8 mouse cellular contexts compared by ENCODE assay signal in genomic region chr13:55523278-55523677, GRCm38 (mm10). TPM values are rescaled to one million over a fixed set of nuclear protein-coding genes. Genes with fewer than 3 reads are reported as not detected.
A peak's percentile ranks its signal among the peaks of the same experiment; 100 is the strongest.
DNase-seq lines count a peak whose midpoint lies in the region; ATAC-seq lines count a peak whose summit lies in the region.

No protein-coding gene starts in this region.

- H3K27ac ChIP-seq in brown adipose tissue, adult 24 weeks (replicated peaks; ENCODE audit: low read depth, low read length): peak overlapping the region; percentile 32
- H3K27ac ChIP-seq in limb, embryonic 10.5 days: peak overlapping the region; percentile 72

- intact Hi-C loops in gastrocnemius, postnatal 14 days (cut with DNase I; ENCODE audit: low total_unique reads): no loop called here
- intact Hi-C loops in heart, postnatal 14 days (cut with DNase I): no loop called here
- intact Hi-C loops in left cerebral cortex, postnatal 4 days (cut with DNase I): no loop called here

- no peaks in the 10 kb centered on the region for H3K27me3 ChIP-seq in limb, embryonic 10.5 days (ENCODE audit: low read depth, poor library complexity, severe bottlenecking)

- peaks cover 7% of the 10 kb centered on the region for H3K4me1 ChIP-seq in brown adipose tissue, adult 24 weeks (ENCODE audit: control insufficient read depth, insufficient read depth, insufficient read length, low read length)
- peaks cover 16% of the 10 kb centered on the region for H3K4me1 ChIP-seq in limb, embryonic 10.5 days

- WGBS in limb, embryonic 10.5 days: 47% methylated on average over 17 of the region's 17 CpGs

- H3K36me3 ChIP-seq in limb, embryonic 10.5 days: peaks cover 21% of the 10 kb centered on the region; the same call in 1 of the 2 replicates

- no peak overlapping the region for H3K4me3 ChIP-seq in brown adipose tissue, adult 24 weeks (ENCODE audit: insufficient read depth, low read depth, low read length)
- no peak overlapping the region for H3K4me3 ChIP-seq in limb, embryonic 10.5 days

- ATAC-seq in activated CD4-positive, CD25-positive, alpha-beta regulatory T cell, adult 4 months: no peak

- DNase-seq in gastrocnemius, postnatal 14 days: peak; percentile 54
- DNase-seq in gastrocnemius, adult 18-20 months (ENCODE audit: low spot score): no peak
- peak; percentile 52 to 63 for DNase-seq in heart, postnatal 14 days
- DNase-seq in limb, embryonic 10.5 days (ENCODE audit: low spot score): peak; percentile 46
- no peak for DNase-seq in left cerebral cortex, postnatal 4 days
- DNase-seq in thymus, postnatal 25 days: no peak

- no peaks in the 10 kb centered on the region for H3K9me3 ChIP-seq in limb, embryonic 10.5 days (replicated peaks)

RNA-seq across cellular contexts. Expression of gene Dok3, which starts 5.8 kb away (rescaled TPM):
- 1 to 10 TPM in 1 of 2 experiments, under 1 TPM in 1; 0.82 to 1.6 TPM for total RNA-seq in gastrocnemius, postnatal 14 days (2021)
- 1 to 10 TPM in 1 of 2 experiments, under 1 TPM in 1; 0.93 to 1.0 TPM for total RNA-seq in gastrocnemius, adult 18-20 months (2021)
- polyA plus RNA-seq in brown adipose tissue, adult 24 weeks (2012; ENCODE audit: insufficient read depth, insufficient read length, missing spikeins): 1.3 and 2.4 TPM in 2 replicates
- total RNA-seq in heart, postnatal 14 days (2021): 1 to 10 TPM; 1.9 to 2.3 TPM
- polyA plus RNA-seq in limb, embryonic 10.5 days (2016; fragmentation: Nextera tagmentation; extraction: Ambion mirVana): 2.7 and 2.9 TPM in 2 replicates
- 1 to 10 TPM in 1 of 2 experiments, not detected in 1; 2.7 TPM for polyA plus RNA-seq in activated CD4-positive, CD25-positive, alpha-beta regulatory T cell, adult 4 months (2017; shearing (Covaris generic))
- total RNA-seq in left cerebral cortex, postnatal 4 days (2021): 1 to 10 TPM; 6.4 to 7.2 TPM

RNA-seq across cellular contexts. Expression of gene Pdlim7, which starts 9.8 kb away (rescaled TPM):
- total RNA-seq in gastrocnemius, postnatal 14 days (2021): 100 to 1,000 TPM; 588 to 612 TPM
- 100 to 1,000 TPM; 450 to 533 TPM for total RNA-seq in gastrocnemius, adult 18-20 months (2021)
- 8.0 and 16.1 TPM in 2 replicates for polyA plus RNA-seq in brown adipose tissue, adult 24 weeks (2012; ENCODE audit: insufficient read depth, insufficient read length, missing spikeins)
- 10 to 100 TPM; 52.3 to 56.6 TPM for total RNA-seq in heart, postnatal 14 days (2021)
- 202 and 206 TPM in 2 replicates for polyA plus RNA-seq in limb, embryonic 10.5 days (2016; fragmentation: Nextera tagmentation; extraction: Ambion mirVana)
- 10 to 100 TPM in 1 of 2 experiments, 1 to 10 TPM in 1; 7.4 to 14.4 TPM for polyA plus RNA-seq in activated CD4-positive, CD25-positive, alpha-beta regulatory T cell, adult 4 months (2017; shearing (Covaris generic))
- total RNA-seq in left cerebral cortex, postnatal 4 days (2021): 10 to 100 TPM; 62.5 to 66.8 TPM

RNA-seq across cellular contexts. Expression of gene Ddx41, which starts 13.2 kb away (rescaled TPM):
- total RNA-seq in gastrocnemius, postnatal 14 days (2021): 1 to 10 TPM; 8.8 to 9.5 TPM
- total RNA-seq in gastrocnemius, adult 18-20 months (2021): 10 to 100 TPM in 1 of 2 experiments, 1 to 10 TPM in 1; 9.1 to 12.0 TPM
- 16.0 and 17.6 TPM in 2 replicates for polyA plus RNA-seq in brown adipose tissue, adult 24 weeks (2012; ENCODE audit: insufficient read depth, insufficient read length, missing spikeins)
- 10 to 100 TPM; 14.4 to 14.8 TPM for total RNA-seq in heart, postnatal 14 days (2021)
- 94.0 and 102 TPM in 2 replicates for polyA plus RNA-seq in limb, embryonic 10.5 days (2016; fragmentation: Nextera tagmentation; extraction: Ambion mirVana)
- polyA plus RNA-seq in activated CD4-positive, CD25-positive, alpha-beta regulatory T cell, adult 4 months (2017; shearing (Covaris generic)): 10 to 100 TPM; 46.8 to 54.5 TPM
- total RNA-seq in left cerebral cortex, postnatal 4 days (2021): 10 to 100 TPM; 51.6 to 56.5 TPM

RNA-seq across cellular contexts. Expression of gene Dbn1, which starts 35.4 kb away (rescaled TPM):
- 10 to 100 TPM; 31.3 to 37.5 TPM for total RNA-seq in gastrocnemius, postnatal 14 days (2021)
- 1 to 10 TPM; 4.0 to 6.2 TPM for total RNA-seq in gastrocnemius, adult 18-20 months (2021)
- polyA plus RNA-seq in brown adipose tissue, adult 24 weeks (2012; ENCODE audit: insufficient read depth, insufficient read length, missing spikeins): 7.6 and 8.3 TPM in 2 replicates
- 10 to 100 TPM; 27.0 to 27.3 TPM for total RNA-seq in heart, postnatal 14 days (2021)
- 346 and 417 TPM in 2 replicates for polyA plus RNA-seq in limb, embryonic 10.5 days (2016; fragmentation: Nextera tagmentation; extraction: Ambion mirVana)
- under 1 TPM in 1 of 2 experiments, not detected in 1; 0.25 TPM for polyA plus RNA-seq in activated CD4-positive, CD25-positive, alpha-beta regulatory T cell, adult 4 months (2017; shearing (Covaris generic))
- total RNA-seq in left cerebral cortex, postnatal 4 days (2021): 100 to 1,000 TPM; 623 to 643 TPM

RNA-seq across cellular contexts. Expression of gene Fam193b, which starts 47.6 kb away (rescaled TPM):
- 10 to 100 TPM; 12.8 to 15.4 TPM for total RNA-seq in gastrocnemius, postnatal 14 days (2021)
- total RNA-seq in gastrocnemius, adult 18-20 months (2021): 10 to 100 TPM in 1 of 2 experiments, 1 to 10 TPM in 1; 9.6 to 10.1 TPM
- polyA plus RNA-seq in brown adipose tissue, adult 24 weeks (2012; ENCODE audit: insufficient read depth, insufficient read length, missing spikeins): 4.4 and 9.7 TPM in 2 replicates
- 10 to 100 TPM; 24.8 to 26.9 TPM for total RNA-seq in heart, postnatal 14 days (2021)
- polyA plus RNA-seq in limb, embryonic 10.5 days (2016; fragmentation: Nextera tagmentation; extraction: Ambion mirVana): 65.8 and 70.7 TPM in 2 replicates
- 10 to 100 TPM; 21.6 to 26.7 TPM for polyA plus RNA-seq in activated CD4-positive, CD25-positive, alpha-beta regulatory T cell, adult 4 months (2017; shearing (Covaris generic))
- 10 to 100 TPM; 91.4 to 92.9 TPM for total RNA-seq in left cerebral cortex, postnatal 4 days (2021)

Comparison
In these comparisons a context has a peak if more than half of its experiments do, and no peak if none do; other contexts are left out.
1. DNase-seq: peak in gastrocnemius, postnatal 14 days (single experiment), heart, postnatal 14 days (2 of 2) and limb, embryonic 10.5 days (single experiment); none in gastrocnemius, adult 18-20 months (single experiment), left cerebral cortex, postnatal 4 days (single experiment) and thymus, postnatal 25 days (single experiment).
2. RNA of gene Pdlim7, which starts 9.8 kb away (total RNA-seq): 588 to 612 TPM in gastrocnemius, postnatal 14 days and 450 to 533 TPM in gastrocnemius, adult 18-20 months; 62.5 to 66.8 TPM in left cerebral cortex, postnatal 4 days and 52.3 to 56.6 TPM in heart, postnatal 14 days; every median in the first group is over 4 times any median in the second.